8 mouse cellular contexts compared by ENCODE assay signal in genomic region chr9:40191086-40191876, GRCm38 (mm10). TPM values are rescaled to one million over a fixed set of nuclear protein-coding genes. Genes with fewer than 3 reads are reported as not detected.
DNase-seq lines count a peak whose midpoint lies in the region; ATAC-seq and TF ChIP-seq lines count a peak whose summit lies in the region.

No protein-coding gene starts in this region.

- DNase-seq in left cerebral cortex, adult 2 months (ENCODE audit: extremely low spot score in 1 of 2, low spot score in 2 of 2) = no peak
- DNase-seq in left cerebral cortex, postnatal 25 days (ENCODE audit: low spot score in 2 of 2) = no peak
- no peak for DNase-seq in embryonic facial prominence, embryonic 11.5 days (ENCODE audit: low spot score)
- DNase-seq in left cerebral cortex, postnatal 4 days = no peak
- DNase-seq in adrenal gland, adult 18-20 months (ENCODE audit: low spot score in 2 of 2) = no peak
- DNase-seq in ovary, postnatal 36 days (ENCODE audit: low spot score) = no peak

- WGBS in embryonic facial prominence, embryonic 11.5 days = 95% methylated on average over 8 of the region's 9 CpGs
- WGBS in intestine, embryonic 15.5 days = 93% methylated on average over 8 of the region's 9 CpGs
- 93% methylated on average over 8 of the region's 9 CpGs for WGBS in neural tube, embryonic 13.5 days

- H3K4me2 ChIP-seq in embryonic facial prominence, embryonic 11.5 days (ENCODE audit: low read depth, low read length) = peak overlapping the region; percentile 65
- peak overlapping the region; percentile 76 for H3K4me2 ChIP-seq in intestine, embryonic 15.5 days (replicated peaks)
- peak overlapping the region; percentile 68 for H3K4me2 ChIP-seq in neural tube, embryonic 13.5 days

- no peaks in the 10 kb centered on the region for H3K4me1 ChIP-seq in embryonic facial prominence, embryonic 11.5 days (ENCODE audit: control insufficient read depth, insufficient read depth, low read length)
- H3K4me1 ChIP-seq in intestine, embryonic 15.5 days (replicated peaks) = peaks cover 6% of the 10 kb centered on the region
- peaks cover 20% of the 10 kb centered on the region for H3K4me1 ChIP-seq in neural tube, embryonic 13.5 days (replicated peaks)

- peak overlapping the region; percentile 96 for H3K4me3 ChIP-seq in left cerebral cortex, adult 2 months
- H3K4me3 ChIP-seq in embryonic facial prominence, embryonic 11.5 days (ENCODE audit: low read depth, low read length) = no peak overlapping the region; the same call in 1 of the 2 replicates
- peak overlapping the region; percentile 75 for H3K4me3 ChIP-seq in intestine, embryonic 15.5 days (replicated peaks)
- H3K4me3 ChIP-seq in neural tube, embryonic 13.5 days = peak overlapping the region; percentile 83

- no peak overlapping the region; the same call in 1 of the 2 replicates for H3K9ac ChIP-seq in embryonic facial prominence, embryonic 11.5 days (replicated peaks; ENCODE audit: low read length)
- no peak overlapping the region for H3K9ac ChIP-seq in intestine, embryonic 15.5 days
- H3K9ac ChIP-seq in neural tube, embryonic 13.5 days = peak overlapping the region; percentile 90

- peak overlapping the region; percentile 77 for H3K27ac ChIP-seq in left cerebral cortex, adult 2 months
- H3K27ac ChIP-seq in embryonic facial prominence, embryonic 11.5 days (replicated peaks; ENCODE audit: low read depth, low read length) = no peak overlapping the region
- no peak overlapping the region for H3K27ac ChIP-seq in intestine, embryonic 15.5 days
- peak overlapping the region; percentile 74; the same call in 1 of the 2 replicates for H3K27ac ChIP-seq in neural tube, embryonic 13.5 days (replicated peaks)

- no peaks in the 10 kb centered on the region for H3K27me3 ChIP-seq in embryonic facial prominence, embryonic 11.5 days (ENCODE audit: control insufficient read depth, insufficient read depth, low read length)
- H3K27me3 ChIP-seq in intestine, embryonic 15.5 days (replicated peaks) = no peaks in the 10 kb centered on the region
- H3K27me3 ChIP-seq in neural tube, embryonic 13.5 days = no peaks in the 10 kb centered on the region

- intact Hi-C loops in left cerebral cortex, adult 2 months (cut with DNase I) = loop anchor here (10.0 kb wide), 1 partner anchor 676 kb away; the partner anchor contains the start of gene Olfr957
- intact Hi-C loops in left cerebral cortex, postnatal 25 days (cut with DNase I) = no loop called here
- intact Hi-C loops in left cerebral cortex, postnatal 4 days (cut with DNase I) = no loop called here

- ATAC-seq in embryonic facial prominence, embryonic 11.5 days (replicated peaks; ENCODE audit: insufficient number of reproducible peaks, low FRiP score, low TSS enrichment, low read depth) = no peak
- no peak for ATAC-seq in intestine, embryonic 15.5 days
- ATAC-seq in neural tube, embryonic 13.5 days (ENCODE audit: low read depth) = peak; percentile 15; the same call in 1 of the 2 replicates

- no peaks in the 10 kb centered on the region for H3K36me3 ChIP-seq in embryonic facial prominence, embryonic 11.5 days (replicated peaks; ENCODE audit: control insufficient read depth, insufficient read depth, low read depth, low read length)
- no peaks in the 10 kb centered on the region for H3K36me3 ChIP-seq in intestine, embryonic 15.5 days
- no peaks in the 10 kb centered on the region for H3K36me3 ChIP-seq in neural tube, embryonic 13.5 days

- no peaks in the 10 kb centered on the region for H3K9me3 ChIP-seq in embryonic facial prominence, embryonic 11.5 days (replicated peaks; ENCODE audit: control insufficient read depth, low read length)
- no peaks in the 10 kb centered on the region for H3K9me3 ChIP-seq in intestine, embryonic 15.5 days
- H3K9me3 ChIP-seq in neural tube, embryonic 13.5 days = no peaks in the 10 kb centered on the region

- TF ChIP-seq CTCF in left cerebral cortex, adult 2 months (IDR thresholded peaks at IDR 0.05) = no peak

RNA-seq across cellular contexts. Expression of gene Zfp202, which starts 0.8 kb away (rescaled TPM):
- 1 to 10 TPM; 3.2 to 4.0 TPM for total RNA-seq in left cerebral cortex, adult 2 months (2021)
- total RNA-seq in left cerebral cortex, postnatal 25 days (2021) = 1 to 10 TPM; 3.4 to 3.5 TPM
- polyA plus RNA-seq in embryonic facial prominence, embryonic 11.5 days (2014; fragmentation: Nextera tagmentation; extraction: Ambion mirVana) = 7.9 TPM in 2 replicates
- 4.1 TPM in 2 replicates for polyA plus RNA-seq in intestine, embryonic 15.5 days (2015; fragmentation: Nextera tagmentation; extraction: Ambion mirVana)
- polyA plus RNA-seq in neural tube, embryonic 13.5 days (2015; fragmentation: Nextera tagmentation; extraction: Ambion mirVana) = 8.2 and 9.2 TPM in 2 replicates
- 1 to 10 TPM; 8.5 to 9.1 TPM for total RNA-seq in left cerebral cortex, postnatal 4 days (2021)
- total RNA-seq in adrenal gland, adult 18-20 months (2021) = 1 to 10 TPM; 3.1 to 5.0 TPM

RNA-seq across cellular contexts. Expression of gene Olfr986, which starts 10.6 kb away (rescaled TPM):
- total RNA-seq in left cerebral cortex, adult 2 months (2021) = under 1 TPM in 1 of 2 experiments, not detected in 1; 0.09 TPM
- total RNA-seq in left cerebral cortex, postnatal 25 days (2021) = not detected
- polyA plus RNA-seq in embryonic facial prominence, embryonic 11.5 days (2014; fragmentation: Nextera tagmentation; extraction: Ambion mirVana) = not detected in 2 replicates
- not detected in 2 replicates for polyA plus RNA-seq in intestine, embryonic 15.5 days (2015; fragmentation: Nextera tagmentation; extraction: Ambion mirVana)
- polyA plus RNA-seq in neural tube, embryonic 13.5 days (2015; fragmentation: Nextera tagmentation; extraction: Ambion mirVana) = 0.19 TPM in 1 of 2 replicates, not detected in the other
- not detected for total RNA-seq in left cerebral cortex, postnatal 4 days (2021)
- not detected for total RNA-seq in adrenal gland, adult 18-20 months (2021)

RNA-seq across cellular contexts. Expression of gene Tmem225, which starts 43.4 kb away (rescaled TPM):
- total RNA-seq in left cerebral cortex, adult 2 months (2021) = not detected
- total RNA-seq in left cerebral cortex, postnatal 25 days (2021) = not detected
- not detected in 2 replicates for polyA plus RNA-seq in embryonic facial prominence, embryonic 11.5 days (2014; fragmentation: Nextera tagmentation; extraction: Ambion mirVana)
- polyA plus RNA-seq in intestine, embryonic 15.5 days (2015; fragmentation: Nextera tagmentation; extraction: Ambion mirVana) = not detected in 2 replicates
- polyA plus RNA-seq in neural tube, embryonic 13.5 days (2015; fragmentation: Nextera tagmentation; extraction: Ambion mirVana) = not detected in 2 replicates
- not detected for total RNA-seq in left cerebral cortex, postnatal 4 days (2021)
- not detected for total RNA-seq in adrenal gland, adult 18-20 months (2021)

Comparison
In these comparisons a context has a peak if more than half of its experiments do, and no peak if none do; other contexts are left out.
1. H3K27ac ChIP-seq: peak in left cerebral cortex, adult 2 months (single experiment) and neural tube, embryonic 13.5 days (single experiment); none in embryonic facial prominence, embryonic 11.5 days (single experiment) and intestine, embryonic 15.5 days (single experiment).
2. Peak in every context shown above with its lines, with median percentiles within 50 percentile points of each other: H3K4me2 ChIP-seq.